Mouse (Mus musculus) embryo, embryonic 11.5 days (tissue): Measurements from ENCODE around the gene Taf4.

Experiments
- DNase-seq: peaks from one replicate; pipeline ENCODE4 v3.0.0-alpha.2; 2012; ENCODE audit warnings: low read depth, low spot score

Taf4 gene

DNA sequence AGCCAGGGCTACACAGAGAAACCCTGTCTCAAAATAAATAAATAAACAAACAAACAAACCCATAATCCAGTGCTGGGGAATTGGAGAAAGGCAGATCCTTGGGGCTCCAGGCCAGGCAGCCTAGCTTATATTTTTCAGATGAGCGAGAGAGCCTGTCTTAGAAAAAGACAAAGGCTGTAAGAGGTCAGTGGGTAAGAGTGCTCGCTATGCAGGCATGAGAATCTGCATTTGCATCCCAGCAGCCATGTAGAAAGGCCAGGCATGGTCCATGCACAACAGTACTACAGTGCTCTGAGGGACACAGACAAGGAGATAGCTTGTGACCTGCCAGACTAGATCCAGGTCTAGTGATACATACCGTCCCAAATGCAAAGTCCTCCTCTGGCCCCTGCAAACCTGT, 6.3 kb upstream of the Taf4 start:
- DNase-seq = no peak

DNA sequence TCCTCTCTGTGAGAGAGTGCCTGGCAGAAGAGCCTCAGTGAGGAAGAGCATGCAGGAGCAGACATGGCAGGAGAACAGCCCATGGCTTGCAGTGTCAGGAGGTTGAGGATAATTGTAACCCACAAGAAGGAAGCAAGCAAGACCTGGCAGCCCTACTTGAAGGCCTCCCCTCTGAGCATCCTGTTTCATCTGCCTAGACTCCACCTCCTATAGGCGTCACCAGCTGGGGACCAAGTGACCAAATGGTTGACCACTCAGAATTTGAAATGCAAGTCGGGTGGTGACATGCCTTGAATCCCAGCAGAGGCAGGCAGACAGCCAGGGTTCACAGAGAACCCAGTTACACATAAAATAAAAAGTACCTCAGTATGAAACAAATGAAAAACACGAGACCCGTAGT, 4.2 kb upstream of the Taf4 start:
- no peak for DNase-seq

- DNase-seq = no peak
Observed at GRCm38 (mm10) chr2:179979836-179980235, 3.4 kb upstream of the Taf4 start.

GRCm38 (mm10) chr2:179978250-179978649, 1.8 kb upstream of the Taf4 start:
- no peak for DNase-seq

GRCm38 (mm10) chr2:179977344-179978025, 1.0 kb upstream of the Taf4 start:
- DNase-seq = no peak

DNA sequence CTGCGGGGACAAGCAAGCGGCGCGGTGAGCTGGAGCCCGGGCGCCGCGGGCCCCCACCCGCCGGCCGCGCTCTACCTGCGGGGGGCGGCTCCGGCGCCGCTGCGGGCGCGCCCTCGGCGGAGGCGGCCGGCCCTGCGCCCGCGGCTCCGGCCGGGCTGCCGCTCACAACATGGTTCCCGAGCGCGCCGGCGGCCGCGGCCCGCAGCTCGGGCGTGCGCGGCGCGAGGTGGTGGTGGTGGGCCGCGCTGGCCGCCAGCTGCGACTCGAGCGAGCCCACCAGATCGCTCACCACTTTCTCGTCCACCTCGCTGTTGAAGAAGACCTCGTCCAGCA, 185 bp downstream of the Taf4 start:
- no peak for DNase-seq

DNA sequence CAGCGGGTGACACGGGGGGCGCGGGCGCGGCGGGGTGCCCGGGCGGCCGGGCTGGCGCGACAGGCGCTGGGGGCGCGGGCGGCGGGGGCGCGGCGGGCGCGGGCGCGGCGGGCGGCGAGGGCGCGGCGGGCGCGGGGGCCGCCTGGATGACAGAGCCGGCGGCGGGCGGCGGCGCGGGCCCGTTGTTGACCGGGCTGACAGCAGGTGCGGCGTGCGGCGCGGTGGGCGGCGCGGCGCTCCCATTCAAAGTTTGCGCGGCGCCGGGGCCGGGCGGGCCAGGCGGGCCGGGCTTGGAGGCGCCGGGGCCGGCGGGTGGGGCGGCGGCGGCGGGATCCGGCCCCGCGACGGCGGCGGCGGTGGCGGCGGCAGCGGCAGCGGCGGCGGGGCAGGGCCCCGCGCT, 595 bp downstream of the Taf4 start:
- DNase-seq = no peak

- no peak for DNase-seq
Observed at GRCm38 (mm10) chr2:179974651-179975471, 1.6 kb downstream of the Taf4 start.

- no peak for DNase-seq
Observed at GRCm38 (mm10) chr2:179973871-179974628, 2.4 kb downstream of the Taf4 start.

DNA sequence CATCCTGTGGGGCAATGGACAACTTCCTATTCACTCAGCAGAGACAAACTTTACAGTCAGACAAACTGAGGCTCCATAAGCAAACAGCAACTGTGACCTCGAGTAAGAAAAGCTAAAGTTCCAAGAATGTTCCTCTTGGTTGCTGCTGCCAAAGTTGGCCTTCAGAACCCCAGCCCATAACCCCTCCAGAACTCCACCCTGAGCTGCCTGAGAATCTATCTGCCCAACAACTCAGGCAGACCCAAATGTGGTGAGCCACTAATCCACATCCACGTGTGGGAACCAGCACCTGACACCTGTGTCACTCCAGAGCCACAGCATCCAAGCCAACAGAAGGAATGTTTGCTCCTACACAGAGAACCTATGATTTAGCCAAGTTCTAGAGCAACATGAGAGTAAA, 4.0 kb downstream of the Taf4 start:
- DNase-seq = no peak

DNA sequence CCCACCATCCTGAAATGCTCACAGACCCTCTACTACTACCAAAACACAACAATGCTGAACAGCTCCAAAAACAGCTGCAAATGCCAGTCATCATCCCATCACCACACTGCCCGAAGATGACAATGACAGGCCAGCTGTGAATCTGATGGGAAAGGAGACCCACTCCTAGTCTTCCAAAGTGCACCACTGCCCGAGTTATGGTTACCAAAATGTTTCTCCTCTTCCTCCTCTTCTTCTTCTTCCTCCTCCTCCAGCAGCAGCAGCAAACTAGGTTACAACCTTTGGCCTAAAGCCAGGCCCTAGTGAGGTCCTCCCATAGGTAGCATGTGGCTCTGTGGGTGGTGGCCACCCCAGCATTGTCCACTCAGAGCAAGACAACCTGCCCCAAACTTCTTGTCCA, 4.6 kb downstream of the Taf4 start:
- DNase-seq = no peak

DNA sequence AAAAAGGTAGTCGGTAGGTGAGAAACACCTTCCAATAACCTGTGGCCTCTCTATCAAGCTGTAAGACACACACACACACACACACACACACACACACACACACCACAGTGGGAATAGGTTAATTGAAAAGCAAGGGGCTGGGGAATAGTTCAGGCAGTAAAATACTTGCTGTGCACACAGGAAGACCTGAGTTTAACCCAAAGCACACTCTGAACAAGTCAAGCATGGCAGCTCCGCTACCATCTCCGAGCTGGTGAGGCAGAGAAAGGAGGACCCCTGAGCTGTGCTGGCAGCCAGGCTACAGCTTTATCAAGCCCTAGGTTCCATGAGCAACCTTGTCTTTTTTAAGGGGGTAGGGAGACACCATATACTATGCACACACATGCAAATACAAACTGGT, 7.3 kb downstream of the Taf4 start:
- DNase-seq = no peak

GRCm38 (mm10) chr2:179967633-179968032, 8.8 kb downstream of the Taf4 start:
- no peak for DNase-seq

DNA sequence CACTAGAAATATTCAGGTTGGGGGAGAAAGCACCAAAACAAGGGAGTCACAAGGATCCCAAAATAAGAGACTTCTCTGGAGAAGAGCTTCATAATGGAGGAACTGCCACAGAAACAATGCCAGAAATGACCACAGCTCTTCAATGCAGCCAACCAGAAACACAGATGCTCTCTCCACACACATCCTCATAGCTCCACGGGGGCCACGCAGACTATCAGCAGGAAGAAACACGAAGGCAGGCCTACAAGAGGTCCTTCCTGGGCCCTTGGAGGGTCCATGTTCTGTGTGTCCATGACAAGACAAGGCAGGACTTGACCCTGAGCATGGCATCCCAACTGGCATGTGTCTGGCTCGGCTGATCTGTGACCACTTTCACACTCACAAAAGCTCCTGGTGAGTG, 15.0 kb downstream of the Taf4 start:
- DNase-seq = no peak

GRCm38 (mm10) chr2:179960327-179960726, 16.1 kb downstream of the Taf4 start:
- DNase-seq = no peak

GRCm38 (mm10) chr2:179959391-179959790, 17.1 kb downstream of the Taf4 start:
- no peak for DNase-seq

DNA sequence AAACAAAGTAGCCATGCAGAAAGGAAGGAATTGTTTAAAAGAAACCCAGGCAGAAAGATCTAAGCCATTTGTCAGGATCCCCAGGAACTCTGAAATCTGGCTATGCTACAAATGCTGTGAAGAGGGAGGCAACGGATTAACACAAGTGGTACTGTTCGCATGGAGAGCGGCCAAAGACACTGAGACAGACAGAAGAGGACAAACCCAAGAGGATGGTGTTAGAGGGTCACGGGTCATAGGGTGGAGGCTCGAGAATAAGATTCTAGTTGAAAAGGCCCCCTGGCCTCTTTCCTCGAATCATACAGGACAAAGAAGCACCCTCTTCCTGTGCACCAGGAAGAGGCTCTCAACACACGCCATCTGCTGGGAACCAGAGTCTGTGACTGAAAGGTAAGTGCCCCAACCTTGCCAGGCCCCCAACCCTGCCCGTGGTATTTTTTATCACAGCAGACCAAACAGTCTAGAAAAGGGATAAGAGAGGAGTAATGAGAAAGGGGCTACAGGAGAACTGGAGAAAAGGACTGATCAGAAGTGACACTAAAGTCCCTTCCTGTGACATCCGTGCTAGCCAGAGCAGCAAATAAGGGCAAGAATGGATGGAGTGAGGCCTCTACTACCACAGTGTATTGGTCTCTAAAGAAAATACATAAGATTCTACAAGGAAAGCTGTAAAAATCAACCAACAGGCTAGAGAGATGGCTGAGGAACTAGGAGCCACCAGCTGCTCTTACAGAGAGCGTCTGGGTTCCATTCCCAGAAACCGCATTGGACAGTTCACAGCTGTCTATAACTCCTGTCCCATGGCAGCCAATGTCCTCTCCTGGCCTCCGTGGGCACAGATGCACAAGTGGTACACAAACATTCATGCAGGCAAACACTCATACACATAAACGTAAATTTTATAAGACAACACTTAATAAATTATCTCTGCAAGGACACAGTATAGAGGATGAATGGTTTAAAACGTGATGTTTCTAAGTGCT, 24.6 kb downstream of the Taf4 start:
- no peak for DNase-seq

GRCm38 (mm10) chr2:179948820-179949219, 27.6 kb downstream of the Taf4 start:
- no peak for DNase-seq

- no peak for DNase-seq
Observed at GRCm38 (mm10) chr2:179947607-179948006, 28.8 kb downstream of the Taf4 start.

DNA sequence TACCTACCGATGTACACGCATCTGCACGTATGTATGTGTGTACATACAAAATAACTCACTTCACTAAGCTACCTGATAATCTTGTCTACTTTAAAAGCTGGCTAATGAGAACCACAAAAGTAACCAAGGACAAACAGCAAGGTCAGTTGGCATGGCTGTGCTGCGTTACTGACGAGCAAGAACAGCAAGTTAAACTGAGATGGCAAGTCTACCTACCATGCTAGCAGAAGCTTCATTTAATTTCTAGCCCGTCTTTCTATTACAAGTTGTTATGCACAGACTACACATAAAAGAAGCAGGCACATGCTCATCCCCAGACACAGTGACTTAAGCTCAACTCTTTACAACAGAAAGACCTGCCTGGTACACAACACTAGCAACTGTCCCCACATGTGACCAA, 29.9 kb downstream of the Taf4 start:
- DNase-seq = no peak

GRCm38 (mm10) chr2:179945051-179945450, 31.4 kb downstream of the Taf4 start:
- no peak for DNase-seq
